Mouse (Mus musculus) CD8-positive naive resting alpha-beta T cell, adult 57 days (primary cell): ENCODE results near the gene Ly6g6d. TPM values are rescaled to one million over a fixed set of nuclear protein-coding genes. Genes with fewer than 3 reads are reported as not detected.

Source experiments
- total RNA-seq: library from RNA; stranded (reverse); gene quantifications from one replicate; pipeline ENCODE4 v1.2.4, GENCODE M21; 2023

The Ly6g6d gene
- total RNA-seq, 1 experiment from 2014 or later = not detected

Other genes starting within 250 kb of the Ly6g6d start
- 62.5 TPM for gene Stk19, start 241.1 kb downstream of the Ly6g6d start, total RNA-seq
- 76.5 TPM for gene Dxo, start 241.0 kb downstream of the Ly6g6d start, total RNA-seq
- gene Skiv2l, start 227.9 kb downstream of the Ly6g6d start, total RNA-seq = 106 TPM
- 31.0 TPM for gene Nelfe, start 227.7 kb downstream of the Ly6g6d start, total RNA-seq
- gene Cfb, start 215.5 kb downstream of the Ly6g6d start, total RNA-seq = 0.61 TPM
- gene Zbtb12, start 198.6 kb downstream of the Ly6g6d start, total RNA-seq = 5.4 TPM
- gene Gm20547, start 196.0 kb downstream of the Ly6g6d start, total RNA-seq = not detected
- 1.9 TPM for gene C2, start 179.8 kb downstream of the Ly6g6d start, total RNA-seq
- 120 TPM for gene Ehmt2, start 179.6 kb downstream of the Ly6g6d start, total RNA-seq
- gene Slc44a4, start 163.6 kb downstream of the Ly6g6d start, total RNA-seq = not detected
- 55.1 TPM for gene Neu1, start 146.8 kb downstream of the Ly6g6d start, total RNA-seq
- gene Hspa1b, start 118.8 kb downstream of the Ly6g6d start, total RNA-seq = 83.6 TPM
- not detected for gene Gm20481, start 108.2 kb downstream of the Ly6g6d start, total RNA-seq
- 42.1 TPM for gene Hspa1a, start 105.9 kb downstream of the Ly6g6d start, total RNA-seq
- gene Hspa1l, start 105.4 kb downstream of the Ly6g6d start, total RNA-seq = not detected
- 27.1 TPM for gene Lsm2, start 96.2 kb downstream of the Ly6g6d start, total RNA-seq
- gene Vars, start 77.1 kb downstream of the Ly6g6d start, total RNA-seq = 98.2 TPM
- gene Vwa7, start 61.5 kb downstream of the Ly6g6d start, total RNA-seq = 0.80 TPM
- gene Sapcd1, start 50.0 kb downstream of the Ly6g6d start, total RNA-seq = 0.70 TPM
- 2.9 TPM for gene Msh5, start 31.3 kb downstream of the Ly6g6d start, total RNA-seq
- 149 TPM for gene Clic1, start 28.1 kb downstream of the Ly6g6d start, total RNA-seq
- 0.64 TPM for gene Ddah2, start 19.0 kb downstream of the Ly6g6d start, total RNA-seq
- gene Ly6g6c, start 12.7 kb downstream of the Ly6g6d start, total RNA-seq = not detected
- gene Mpig6b, start 11.9 kb downstream of the Ly6g6d start, total RNA-seq = not detected
- not detected for gene Ly6g6e, start 1.2 kb downstream of the Ly6g6d start, total RNA-seq
- not detected for gene Ly6g6f, start 7.5 kb upstream of the Ly6g6d start, total RNA-seq
- 70.2 TPM for gene Abhd16a, start 11.2 kb upstream of the Ly6g6d start, total RNA-seq
- gene Ly6g5c, start 30.2 kb upstream of the Ly6g6d start, total RNA-seq = not detected
- 0.61 TPM for gene Ly6g5b, start 37.4 kb upstream of the Ly6g6d start, total RNA-seq
- gene Gpank1, start 43.4 kb upstream of the Ly6g6d start, total RNA-seq = 22.8 TPM
- 143 TPM for gene Csnk2b, start 44.0 kb upstream of the Ly6g6d start, total RNA-seq
- 21.0 TPM for gene D17H6S53E, start 48.3 kb upstream of the Ly6g6d start, total RNA-seq
- gene Apom, start 54.0 kb upstream of the Ly6g6d start, total RNA-seq = not detected
- 377 TPM for gene Bag6, start 57.1 kb upstream of the Ly6g6d start, total RNA-seq
- 311 TPM for gene Prrc2a, start 86.8 kb upstream of the Ly6g6d start, total RNA-seq
- gene Aif1, start 98.0 kb upstream of the Ly6g6d start, total RNA-seq = 2.4 TPM
- 19.8 TPM for gene Lst1, start 110.4 kb upstream of the Ly6g6d start, total RNA-seq
- gene Ltb, start 116.4 kb upstream of the Ly6g6d start, total RNA-seq = 515 TPM
- 17.4 TPM for gene Tnf, start 123.9 kb upstream of the Ly6g6d start, total RNA-seq
- 16.4 TPM for gene Lta, start 127.3 kb upstream of the Ly6g6d start, total RNA-seq
- gene Gm16181, start 142.8 kb upstream of the Ly6g6d start, total RNA-seq = not detected
- 2.9 TPM for gene Atp6v1g2, start 155.6 kb upstream of the Ly6g6d start, total RNA-seq
- 12.2 TPM for gene Nfkbil1, start 157.7 kb upstream of the Ly6g6d start, total RNA-seq
- gene Ddx39b, start 163.7 kb upstream of the Ly6g6d start, total RNA-seq = 460 TPM
- gene H2-D1, start 184.7 kb upstream of the Ly6g6d start, total RNA-seq = 2,305 TPM
- 16.9 TPM for gene H2-Q1, start 242.3 kb upstream of the Ly6g6d start, total RNA-seq